Mouse (Mus musculus): ENCODE data around the gene Rassf5.
"Not testable (repeated sequence)": the region's sequence is repeated elsewhere in the genome, so short reads cannot be mapped to it uniquely, and the experiment has no call there.

DNA sequence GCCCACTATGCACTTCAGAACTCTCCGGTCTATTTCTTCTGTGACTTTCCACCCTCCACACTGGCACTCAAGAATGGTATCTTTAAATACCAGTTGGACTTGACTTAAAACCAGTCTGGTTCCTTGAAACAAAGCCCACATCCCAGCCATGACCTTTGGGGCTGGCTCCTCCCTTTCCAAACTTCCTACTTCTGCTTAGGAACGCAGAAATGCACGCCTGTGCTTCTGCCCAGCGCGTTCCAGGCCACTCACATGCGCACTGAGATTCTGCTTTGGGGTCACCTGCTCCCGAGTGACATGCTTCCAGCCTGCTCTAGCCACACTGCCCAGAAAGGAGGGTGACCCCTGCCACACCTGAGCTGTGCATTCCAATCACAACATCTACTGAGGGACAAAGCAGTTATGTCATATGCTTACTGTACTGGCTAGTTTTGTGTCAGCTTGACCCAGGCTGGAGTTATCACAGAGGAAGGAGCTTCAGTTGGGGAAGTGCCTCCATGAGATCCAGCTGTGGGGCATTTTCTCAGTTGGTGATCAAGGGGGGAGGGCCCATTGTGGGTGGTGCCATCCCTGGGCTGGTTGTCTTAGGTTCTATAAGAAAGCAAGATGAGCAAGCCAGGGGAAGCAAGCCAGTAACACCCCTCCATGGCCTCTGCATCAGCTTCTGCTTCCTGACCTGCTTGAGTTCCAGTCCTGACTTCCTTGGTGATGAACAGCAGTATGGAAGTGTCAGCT is 7.6 kb upstream of the Rassf5 start:
- not testable (repeated sequence) for TF ChIP-seq MAX (IDR thresholded peaks at IDR 0.05); CTCF (IDR thresholded peaks at IDR 0.05; ENCODE audit: control insufficient read depth, insufficient read depth, insufficient read length); USF1 (IDR thresholded peaks at IDR 0.05; ENCODE audit: low read depth); MYOD1 (IDR thresholded peaks at IDR 0.05; ENCODE audit: control insufficient read depth, insufficient read length, low read depth); MYOG (IDR thresholded peaks at IDR 0.05; ENCODE audit: control insufficient read depth, extremely low read depth, insufficient read length); FOSL1 (IDR thresholded peaks at IDR 0.05; ENCODE audit: insufficient read depth, low read length, poor library complexity, severe bottlenecking); CEBPB (IDR thresholded peaks at IDR 0.05; ENCODE audit: low read depth)

Measured in C2C12 (cell line).